Mouse (Mus musculus) B cell, adult 2 months (primary cell): ENCODE data around the gene Hist1h3e.

Source experiments
- DNase-seq, 2 experiments: peaks; one replicate each; pipeline ENCODE4 v3.0.0; 2022

Hist1h3e gene

GRCm38 (mm10) chr13:23516822-23517602 lies 45.2 kb downstream of the Hist1h3e start:
- peak; percentile 87 for DNase-seq

DNA sequence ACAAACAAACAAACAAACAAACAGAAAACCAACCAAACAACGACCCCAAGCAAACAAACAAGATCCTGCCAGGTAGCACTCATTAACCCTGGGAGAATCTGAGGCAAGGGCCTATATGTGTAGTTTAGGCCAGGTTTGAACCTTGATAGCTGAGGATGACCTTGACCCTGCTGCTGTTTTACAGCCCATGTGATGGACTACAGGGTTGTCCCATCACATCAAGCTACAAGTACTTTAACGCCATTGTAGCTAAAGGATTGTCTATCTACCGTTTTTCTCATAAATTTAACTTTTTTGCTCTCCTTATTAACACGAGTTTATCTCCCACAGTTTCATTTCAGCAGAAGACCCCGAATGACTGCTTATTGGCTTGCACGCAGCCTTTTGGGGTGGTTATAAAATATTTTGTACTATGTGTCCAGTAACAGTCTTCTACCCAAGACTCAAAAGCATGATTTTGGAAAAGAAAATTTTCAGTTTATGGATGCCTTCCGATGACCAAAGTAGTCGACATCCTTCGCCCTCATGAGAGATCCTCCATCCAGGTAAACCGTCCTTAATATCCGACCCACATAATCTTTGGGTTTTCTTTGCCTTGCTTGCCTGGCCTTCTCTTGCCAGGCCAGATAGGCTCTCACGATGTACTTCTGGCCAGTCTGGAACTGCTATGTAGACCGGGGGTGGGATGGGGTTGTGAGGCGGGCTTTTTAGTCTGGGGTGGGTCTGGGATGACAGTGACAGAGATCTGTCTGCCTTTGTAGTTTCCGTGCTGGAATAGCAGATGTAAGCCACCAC lies 46.1 kb downstream of the Hist1h3e start:
- no peak for DNase-seq

- DNase-seq = no peak
Measured at GRCm38 (mm10) chr13:23515281-23515680, 46.9 kb downstream of the Hist1h3e start.

DNA sequence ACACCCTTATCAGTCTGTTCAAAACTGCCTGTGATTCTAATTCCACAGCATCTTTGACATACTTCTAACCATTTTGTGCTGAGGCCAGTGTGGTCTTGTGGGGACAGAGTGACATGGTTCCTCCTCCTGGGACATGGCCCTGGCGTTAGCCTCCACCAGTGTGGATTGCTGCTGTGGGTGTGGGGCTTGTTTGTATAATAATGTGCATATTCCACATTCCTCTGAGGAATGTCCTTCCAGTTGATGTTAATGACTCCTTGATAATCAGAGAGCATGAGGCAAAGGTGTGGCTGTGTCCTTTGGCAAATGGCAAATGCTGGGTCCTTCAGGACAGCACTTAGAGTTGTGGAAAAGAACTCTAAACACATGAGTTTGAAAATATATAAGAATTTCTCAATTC lies 48.7 kb downstream of the Hist1h3e start:
- DNase-seq = no peak
